19 mouse cellular contexts compared by ENCODE assay signal in the genomic region with DNA sequence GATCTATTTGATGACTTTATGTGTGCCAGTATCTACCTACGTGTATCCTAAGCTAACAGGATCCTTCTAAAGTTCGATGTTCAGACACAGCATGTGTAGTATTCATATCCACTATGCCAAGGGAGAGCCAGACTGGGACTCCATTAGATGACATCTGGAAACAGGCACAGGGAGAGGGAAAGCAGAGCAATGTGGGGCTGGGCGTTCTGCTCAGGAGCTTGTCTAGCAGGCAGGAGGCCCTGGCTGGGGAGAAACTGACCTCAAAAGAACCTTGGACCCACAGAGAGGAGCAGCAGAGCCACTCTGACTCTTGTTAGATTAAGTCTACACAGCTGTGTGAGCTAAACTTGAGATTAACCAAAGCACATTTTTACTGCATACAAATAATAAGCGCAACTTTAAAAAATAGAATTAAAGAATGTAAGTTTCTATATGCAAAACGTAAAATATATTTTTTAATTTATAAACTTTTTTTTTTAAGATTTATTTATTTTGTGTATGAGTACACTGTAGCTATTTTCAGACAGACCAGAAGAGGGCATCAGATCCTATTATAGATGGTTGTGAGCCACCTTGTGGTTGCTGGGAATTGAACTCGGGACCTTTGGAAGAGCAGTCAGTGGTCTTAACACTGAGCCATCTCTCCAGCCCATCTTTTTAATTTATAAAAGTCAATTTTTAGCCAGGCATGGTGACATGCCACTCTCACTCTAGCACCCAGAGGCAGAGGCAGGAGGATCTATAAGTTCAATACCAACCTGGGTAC. TPM values are rescaled to one million over a fixed set of nuclear protein-coding genes. Genes with fewer than 3 reads are reported as not detected.
A peak's percentile ranks its signal among the peaks of the same experiment; 100 is the strongest.
DNase-seq lines count a peak whose midpoint lies in the region; ATAC-seq and TF ChIP-seq lines count a peak whose summit lies in the region.
"Had no signal": no experiment of that assay in that cellular context is flagged by ENCODE, and none has a peak within 500 bp of the region (broad histone marks: within the 10 kb centered on the region; RNA-seq: fewer than 3 reads in every experiment).

No protein-coding gene starts in this region.

- no peak overlapping the region for H3K9ac ChIP-seq in forebrain, postnatal 0 days
- no peak overlapping the region for H3K9ac ChIP-seq in forebrain, embryonic 12.5 days
- H3K9ac ChIP-seq in hindbrain, postnatal 0 days (replicated peaks; ENCODE audit: low read length): no peak overlapping the region
- H3K9ac ChIP-seq in lung, postnatal 0 days (replicated peaks; ENCODE audit: low read depth): no peak overlapping the region
- H3K9ac ChIP-seq in intestine, postnatal 0 days (ENCODE audit: low read depth, low read length): no peak overlapping the region
- H3K9ac ChIP-seq: embryonic facial prominence, embryonic 15.5 days; hindbrain, embryonic 12.5 days; limb, embryonic 12.5 days; midbrain, embryonic 15.5 days had no signal

- peaks cover 79% of the 10 kb centered on the region for H3K36me3 ChIP-seq in forebrain, postnatal 0 days (ENCODE audit: insufficient read depth)
- H3K36me3 ChIP-seq in forebrain, embryonic 12.5 days (replicated peaks): peaks cover 90% of the 10 kb centered on the region
- peaks cover 58% of the 10 kb centered on the region for H3K36me3 ChIP-seq in hindbrain, postnatal 0 days (ENCODE audit: insufficient read depth, low read length)
- H3K36me3 ChIP-seq in hindbrain, embryonic 10.5 days: peaks cover 98% of the 10 kb centered on the region
- H3K36me3 ChIP-seq in lung, postnatal 0 days (ENCODE audit: insufficient read depth, low read length): peaks cover 62% of the 10 kb centered on the region
- H3K36me3 ChIP-seq in intestine, postnatal 0 days (ENCODE audit: control insufficient read depth, insufficient read depth): peaks cover 82% of the 10 kb centered on the region

- ATAC-seq in forebrain, postnatal 0 days: no peak
- ATAC-seq in forebrain, embryonic 12.5 days (ENCODE audit: low FRiP score): no peak
- ATAC-seq in hindbrain, postnatal 0 days: no peak
- no peak for ATAC-seq in lung, postnatal 0 days
- ATAC-seq in intestine, postnatal 0 days: no peak
- ATAC-seq: CD4-positive, CD25-positive, alpha-beta regulatory T cell, adult 4 months; midbrain, embryonic 15.5 days had no signal

- WGBS in forebrain, postnatal 0 days: 96% methylated on average over 6 of the region's 6 CpGs
- WGBS in forebrain, embryonic 12.5 days: 98% methylated on average over 6 of the region's 6 CpGs
- 93% methylated on average over 6 of the region's 6 CpGs for WGBS in hindbrain, postnatal 0 days
- WGBS in hindbrain, embryonic 10.5 days: 91% methylated on average over 6 of the region's 6 CpGs
- WGBS in lung, postnatal 0 days: 95% methylated on average over 6 of the region's 6 CpGs
- 85% methylated on average over 6 of the region's 6 CpGs for WGBS in intestine, postnatal 0 days

- no peaks in the 10 kb centered on the region for H3K9me3 ChIP-seq in forebrain, postnatal 0 days (ENCODE audit: low read length)
- H3K9me3 ChIP-seq in forebrain, embryonic 12.5 days: no peaks in the 10 kb centered on the region
- H3K9me3 ChIP-seq in hindbrain, postnatal 0 days (ENCODE audit: low read length): no peaks in the 10 kb centered on the region
- no peaks in the 10 kb centered on the region for H3K9me3 ChIP-seq in hindbrain, embryonic 10.5 days
- H3K9me3 ChIP-seq in lung, postnatal 0 days (ENCODE audit: low read length): no peaks in the 10 kb centered on the region
- no peaks in the 10 kb centered on the region for H3K9me3 ChIP-seq in intestine, postnatal 0 days (ENCODE audit: control insufficient read depth)
- H3K9me3 ChIP-seq: embryonic facial prominence, embryonic 15.5 days; forebrain, embryonic 10.5 days; hindbrain, embryonic 12.5 days; limb, embryonic 12.5 days; midbrain, embryonic 15.5 days had no signal

- TF ChIP-seq EP300 in lung, postnatal 0 days (IDR thresholded peaks at IDR 0.05): no peak

- TF ChIP-seq CTCF in forebrain, postnatal 0 days (IDR thresholded peaks at IDR 0.05; ENCODE audit: low read depth): peak; percentile 28; the same call in 1 of the 2 replicates
- TF ChIP-seq CTCF in hindbrain, postnatal 0 days (IDR thresholded peaks at IDR 0.05; ENCODE audit: low read depth): peak; percentile 24; the same call in 1 of the 2 replicates
- TF ChIP-seq CTCF in lung, postnatal 0 days (IDR thresholded peaks at IDR 0.05): peak; percentile 7; the same call in 1 of the 2 replicates
- TF ChIP-seq CTCF in intestine, postnatal 0 days (IDR thresholded peaks at IDR 0.05; ENCODE audit: low read depth): peak; percentile 38

- no peak overlapping the region for H3K4me2 ChIP-seq in forebrain, postnatal 0 days (ENCODE audit: low read depth)
- H3K4me2 ChIP-seq in forebrain, embryonic 12.5 days: no peak overlapping the region
- H3K4me2 ChIP-seq in hindbrain, postnatal 0 days (ENCODE audit: low read depth, low read length): no peak overlapping the region
- no peak overlapping the region for H3K4me2 ChIP-seq in lung, postnatal 0 days (replicated peaks; ENCODE audit: low read depth, low read length)
- no peak overlapping the region for H3K4me2 ChIP-seq in intestine, postnatal 0 days (replicated peaks; ENCODE audit: low read depth)
- H3K4me2 ChIP-seq: embryonic facial prominence, embryonic 15.5 days; hindbrain, embryonic 12.5 days; limb, embryonic 12.5 days; midbrain, embryonic 15.5 days had no signal

- H3K27me3 ChIP-seq in forebrain, postnatal 0 days (ENCODE audit: insufficient read depth, low read length): no peaks in the 10 kb centered on the region
- no peaks in the 10 kb centered on the region for H3K27me3 ChIP-seq in forebrain, embryonic 12.5 days
- H3K27me3 ChIP-seq in hindbrain, postnatal 0 days (ENCODE audit: insufficient read depth, low read length): no peaks in the 10 kb centered on the region
- no peaks in the 10 kb centered on the region for H3K27me3 ChIP-seq in hindbrain, embryonic 10.5 days (ENCODE audit: insufficient read depth, poor library complexity, severe bottlenecking)
- H3K27me3 ChIP-seq in lung, postnatal 0 days (replicated peaks; ENCODE audit: insufficient read depth, low read length): no peaks in the 10 kb centered on the region
- H3K27me3 ChIP-seq in intestine, postnatal 0 days (replicated peaks; ENCODE audit: control insufficient read depth, insufficient read depth, low read length): no peaks in the 10 kb centered on the region
- H3K27me3 ChIP-seq: embryonic facial prominence, embryonic 15.5 days; hindbrain, embryonic 12.5 days; limb, embryonic 12.5 days; midbrain, embryonic 15.5 days had no signal

- no peak overlapping the region for H3K27ac ChIP-seq in forebrain, postnatal 0 days (ENCODE audit: low read depth, low read length)
- no peak overlapping the region for H3K27ac ChIP-seq in forebrain, embryonic 12.5 days
- no peak overlapping the region for H3K27ac ChIP-seq in hindbrain, postnatal 0 days
- H3K27ac ChIP-seq in hindbrain, embryonic 10.5 days: no peak overlapping the region
- no peak overlapping the region for H3K27ac ChIP-seq in lung, postnatal 0 days (ENCODE audit: low read length)
- peak overlapping the region; percentile 24 for H3K27ac ChIP-seq in intestine, postnatal 0 days (ENCODE audit: low read depth, low read length)
- H3K27ac ChIP-seq: embryonic facial prominence, embryonic 15.5 days; forebrain, embryonic 10.5 days; hindbrain, embryonic 12.5 days; limb, embryonic 12.5 days; midbrain, embryonic 15.5 days had no signal

- DNase-seq in forebrain, postnatal 0 days: no peak
- DNase-seq in hindbrain, postnatal 0 days (ENCODE audit: low spot score): no peak
- DNase-seq in hindbrain, embryonic 10.5 days (ENCODE audit: low spot score): no peak
- no peak for DNase-seq in lung, postnatal 0 days (ENCODE audit: low spot score)
- no peak for DNase-seq in lung, postnatal 10 days
- no peak for DNase-seq in retina, embryonic 14.5 days (ENCODE audit: low spot score)
- DNase-seq: adrenal gland, postnatal 10 days; cerebellum, adult 11 months; embryo, embryonic 11 days; lung, adult 2 months; thymus, postnatal 14 days had no signal

- no peaks in the 10 kb centered on the region for H3K4me1 ChIP-seq in forebrain, postnatal 0 days (ENCODE audit: insufficient read depth)
- no peaks in the 10 kb centered on the region for H3K4me1 ChIP-seq in forebrain, embryonic 12.5 days
- H3K4me1 ChIP-seq in hindbrain, postnatal 0 days (ENCODE audit: insufficient read depth, low read length): no peaks in the 10 kb centered on the region
- no peaks in the 10 kb centered on the region for H3K4me1 ChIP-seq in hindbrain, embryonic 10.5 days (replicated peaks)
- H3K4me1 ChIP-seq in lung, postnatal 0 days (ENCODE audit: insufficient read depth, low read depth, low read length): no peaks in the 10 kb centered on the region
- 0 out of 2 replicates have a peak, but pooled peaks cover 2% of the 10 kb centered on the region for H3K4me1 ChIP-seq in intestine, postnatal 0 days (replicated peaks; ENCODE audit: control insufficient read depth, insufficient read depth, low read length)
- H3K4me1 ChIP-seq: embryonic facial prominence, embryonic 15.5 days; forebrain, embryonic 10.5 days; hindbrain, embryonic 12.5 days; limb, embryonic 12.5 days; midbrain, embryonic 15.5 days had no signal

- no peak overlapping the region for H3K4me3 ChIP-seq in forebrain, postnatal 0 days (ENCODE audit: low read depth, low read length)
- H3K4me3 ChIP-seq in forebrain, embryonic 12.5 days (replicated peaks): no peak overlapping the region
- H3K4me3 ChIP-seq in hindbrain, postnatal 0 days (ENCODE audit: low read length): no peak overlapping the region
- no peak overlapping the region for H3K4me3 ChIP-seq in hindbrain, embryonic 10.5 days
- no peak overlapping the region for H3K4me3 ChIP-seq in lung, postnatal 0 days (ENCODE audit: low read depth, low read length)
- no peak overlapping the region for H3K4me3 ChIP-seq in intestine, postnatal 0 days (ENCODE audit: low read depth, low read length)
- H3K4me3 ChIP-seq: embryonic facial prominence, embryonic 15.5 days; forebrain, embryonic 10.5 days; hindbrain, embryonic 12.5 days; limb, embryonic 12.5 days; midbrain, embryonic 15.5 days had no signal

RNA-seq across cellular contexts. Expression of a gene that starts 36.0 kb away (rescaled TPM):
- 163 and 217 TPM in 2 replicates for total RNA-seq in forebrain, postnatal 0 days (2014; rRNA removed)
- polyA plus RNA-seq in forebrain, postnatal 0 days (2015; fragmentation: Nextera tagmentation; extraction: Ambion mirVana): 82.8 and 90.2 TPM in 2 replicates
- polyA plus RNA-seq in forebrain, embryonic 12.5 days (2016; fragmentation: Nextera tagmentation; extraction: Ambion mirVana): 66.3 and 68.5 TPM in 2 replicates
- total RNA-seq in hindbrain, postnatal 0 days (2014; rRNA removed): 195 and 265 TPM in 2 replicates
- polyA plus RNA-seq in hindbrain, postnatal 0 days (2015; fragmentation: Nextera tagmentation; extraction: Ambion mirVana): 86.9 and 88.9 TPM in 2 replicates
- 41.4 and 48.4 TPM in 2 replicates for polyA plus RNA-seq in hindbrain, embryonic 10.5 days (2016; fragmentation: Nextera tagmentation; extraction: Ambion mirVana)
- 57.4 and 61.6 TPM in 2 replicates for polyA plus RNA-seq in lung, postnatal 0 days (2015; fragmentation: Nextera tagmentation; extraction: Ambion mirVana)
- 61.8 and 65.0 TPM in 2 replicates for polyA plus RNA-seq in intestine, postnatal 0 days (2015; fragmentation: Nextera tagmentation; extraction: Ambion mirVana)
